Mouse (Mus musculus) embryonic facial prominence, embryonic 10.5 days (tissue): ENCODE measurements around the gene Cks1b. TPM values are rescaled to one million over a fixed set of nuclear protein-coding genes. Genes with fewer than 3 reads are reported as not detected.

Experiments
- polyA plus RNA-seq: library from polyadenylated mRNA; unstranded; fragments of >200 nt; fragmentation: Nextera tagmentation; extraction: Ambion mirVana; gene quantifications from 2 replicates; pipeline ENCODE4 v1.2.1, GENCODE M21; 2016

Gene Cks1b
- polyA plus RNA-seq, 1 experiment from 2014 or later, result 805 TPM

Other genes starting within 250 kb of the Cks1b start
- 108 and 117 TPM in 2 replicates for gene Scamp3, start 240.9 kb downstream of the Cks1b start, polyA plus RNA-seq
- 29.0 and 30.8 TPM in 2 replicates for gene Fam189b, start 235.2 kb downstream of the Cks1b start, polyA plus RNA-seq
- 33.8 and 33.9 TPM in 2 replicates for gene Gba, start 215.5 kb downstream of the Cks1b start, polyA plus RNA-seq
- gene Thbs3, start 203.2 kb downstream of the Cks1b start, polyA plus RNA-seq, result 42.0 and 43.3 TPM in 2 replicates
- 248 and 258 TPM in 2 replicates for gene Mtx1, start 191.3 kb downstream of the Cks1b start, polyA plus RNA-seq
- 0.15 and 0.81 TPM in 2 replicates for gene Muc1, start 189.3 kb downstream of the Cks1b start, polyA plus RNA-seq
- gene Krtcap2, start 172.4 kb downstream of the Cks1b start, polyA plus RNA-seq, result 244 and 262 TPM in 2 replicates
- gene Trim46, start 172.1 kb downstream of the Cks1b start, polyA plus RNA-seq, result 4.0 and 4.7 TPM in 2 replicates
- gene Dpm3, start 159.0 kb downstream of the Cks1b start, polyA plus RNA-seq, result 74.1 and 84.1 TPM in 2 replicates
- gene Slc50a1, start 147.8 kb downstream of the Cks1b start, polyA plus RNA-seq, result 27.2 and 34.2 TPM in 2 replicates
- gene Efna1, start 137.2 kb downstream of the Cks1b start, polyA plus RNA-seq, result 26.7 and 27.2 TPM in 2 replicates
- 4.5 and 6.8 TPM in 2 replicates for gene Efna3, start 95.4 kb downstream of the Cks1b start, polyA plus RNA-seq
- gene Efna4, start 80.4 kb downstream of the Cks1b start, polyA plus RNA-seq, result 37.3 and 40.8 TPM in 2 replicates
- 30.5 and 34.2 TPM in 2 replicates for gene Adam15, start 68.4 kb downstream of the Cks1b start, polyA plus RNA-seq
- gene Dcst2, start 56.4 kb downstream of the Cks1b start, polyA plus RNA-seq, result 0.09 and 0.15 TPM in 2 replicates
- gene Dcst1, start 53.1 kb downstream of the Cks1b start, polyA plus RNA-seq, result 0.20 and 0.47 TPM in 2 replicates
- 0.98 and 1.2 TPM in 2 replicates for gene Zbtb7b, start 23.6 kb downstream of the Cks1b start, polyA plus RNA-seq
- gene Lenep, start 15.6 kb downstream of the Cks1b start, polyA plus RNA-seq, result 0.74 TPM in 1 of 2 replicates, not detected in the other
- 25.3 and 28.2 TPM in 2 replicates for gene Flad1, start 6.5 kb downstream of the Cks1b start, polyA plus RNA-seq
- gene Shc1, start 60 bp upstream of the Cks1b start, polyA plus RNA-seq, result 82.0 and 82.1 TPM in 2 replicates
- 47.4 and 48.9 TPM in 2 replicates for gene Pygo2, start 11.8 kb upstream of the Cks1b start, polyA plus RNA-seq
- gene Pbxip1, start 18.3 kb upstream of the Cks1b start, polyA plus RNA-seq, result 17.5 and 20.1 TPM in 2 replicates
- gene Pmvk, start 36.2 kb upstream of the Cks1b start, polyA plus RNA-seq, result 66.4 and 67.6 TPM in 2 replicates
- gene Kcnn3, start 101.8 kb upstream of the Cks1b start, polyA plus RNA-seq, result 0.62 and 0.88 TPM in 2 replicates